Mouse (Mus musculus) heart, postnatal 0 days (tissue): Measurements from ENCODE around the gene Mybbp1a.

Experiments used
- CTCF ChIP-seq: IDR thresholded peaks from 2 replicates; pipeline ENCODE4 v1.5.1; 2016; ENCODE audit warnings: antibody characterized with exemption, control low read depth, low read depth
- EP300 ChIP-seq: IDR thresholded peaks from 2 replicates; pipeline ENCODE4 v1.6.1; 2016; ENCODE audit warnings: antibody characterized with exemption, low read depth

DNA sequence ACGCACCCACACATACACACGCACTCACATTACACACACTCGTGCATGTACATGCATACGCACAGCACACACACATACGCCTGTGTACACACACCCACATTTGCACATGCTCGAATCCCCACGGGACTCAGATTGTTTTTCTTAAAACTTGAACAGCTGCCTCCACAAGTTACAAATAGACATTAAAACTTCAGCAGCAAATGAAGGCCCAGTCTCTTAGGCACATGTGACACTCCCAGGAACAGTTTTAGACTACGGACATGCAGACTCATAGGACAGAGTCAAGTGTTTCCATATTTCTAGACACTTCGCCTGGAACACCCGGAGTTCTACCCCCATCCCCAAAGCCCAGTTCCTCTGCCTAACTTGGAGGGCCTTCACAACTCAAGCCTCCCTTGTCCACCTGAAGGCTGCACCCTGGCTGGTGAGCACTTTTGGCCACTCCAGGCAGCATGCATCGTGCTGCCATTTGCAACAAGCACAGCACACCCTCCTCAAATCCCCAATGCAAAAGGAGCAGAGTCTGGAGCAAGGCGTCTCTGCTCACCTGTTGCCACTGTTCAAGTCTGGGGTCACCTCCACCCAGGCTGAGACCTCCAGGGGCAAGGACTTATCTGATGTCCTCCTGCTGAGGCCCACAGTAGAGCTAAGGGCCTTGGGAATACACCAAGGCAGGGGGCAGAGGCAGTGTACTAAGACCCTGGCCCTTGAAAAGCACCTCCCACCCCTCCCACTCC is 31.3 kb upstream of the Mybbp1a start:
- TF ChIP-seq CTCF (no peak), EP300 (no peak)
